Mouse (Mus musculus): ENCODE data around the gene Hist2h3b. TPM values are rescaled to one million over a fixed set of nuclear protein-coding genes. Genes with fewer than 3 reads are reported as not detected.
"Not testable (repeated sequence)": the region's sequence is repeated elsewhere in the genome, so short reads cannot be mapped to it uniquely, and the experiment has no call there.

Gene Hist2h3b
- total RNA-seq, 2 experiments from 2014 or later: 125 to 254 TPM

DNA sequence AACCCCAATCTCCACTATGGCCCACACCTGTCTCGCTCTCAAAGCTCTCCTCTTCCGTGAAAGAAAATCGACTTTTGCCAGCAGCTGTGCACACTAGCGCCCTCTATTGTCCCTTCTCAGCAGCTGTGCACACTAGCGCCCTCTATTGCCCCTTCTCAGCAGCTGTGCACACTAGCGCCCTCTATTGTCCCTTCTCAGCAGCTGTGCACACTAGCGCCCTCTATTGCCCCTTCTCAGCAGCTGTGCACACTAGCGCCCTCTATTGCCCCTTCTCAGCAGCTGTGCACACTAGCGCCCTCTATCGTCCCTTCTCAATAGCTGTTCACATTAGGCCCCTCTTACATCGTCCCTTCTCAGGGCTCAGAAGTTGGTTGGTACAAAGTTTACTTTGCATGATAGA, 18.9 kb downstream of the Hist2h3b start:
- intact Hi-C loops (cut with DNase I): not testable (repeated sequence)
- DNase-seq: peak in 1 of 2 experiments; percentile 15

DNA sequence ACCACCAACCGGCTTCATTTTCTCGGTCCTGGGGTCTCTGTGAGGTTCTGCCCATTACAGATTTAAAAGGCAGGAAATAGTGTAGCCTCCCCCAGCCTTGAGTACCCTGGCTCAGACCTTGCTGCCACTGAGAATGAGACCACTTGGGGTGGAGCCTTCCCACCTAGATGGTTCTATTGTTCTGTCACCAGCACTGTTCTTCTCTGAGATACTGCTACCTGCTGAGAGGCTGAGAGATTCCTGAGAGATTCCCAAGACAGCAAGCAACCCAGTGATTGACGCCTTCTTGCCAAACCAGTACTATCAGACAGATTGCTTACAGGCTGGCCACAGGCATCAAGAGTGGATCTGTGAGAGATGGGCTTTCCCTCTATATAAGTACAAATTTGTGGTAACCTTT, 20.7 kb downstream of the Hist2h3b start:
- intact Hi-C loops (cut with DNase I): no loop called here
- no peak for DNase-seq

DNA sequence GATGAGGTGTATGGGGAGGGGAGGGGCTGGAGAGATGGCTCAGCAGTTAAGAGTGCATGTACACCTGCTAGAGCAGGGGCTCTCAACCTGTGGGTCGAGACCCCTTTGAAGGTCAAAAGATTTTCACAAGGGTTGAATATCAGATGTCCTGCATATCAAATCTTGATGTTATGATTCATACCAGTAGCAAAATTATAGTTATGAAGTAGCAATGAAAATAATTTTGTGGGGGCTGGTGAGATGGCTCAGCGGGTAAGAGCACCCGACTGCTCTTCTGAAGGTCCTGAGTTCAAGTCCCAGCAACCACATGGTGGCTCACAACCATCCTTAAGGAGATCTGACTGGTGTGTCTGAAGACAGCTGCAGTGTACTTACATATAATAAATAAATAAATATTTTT, 22.3 kb downstream of the Hist2h3b start:
- intact Hi-C loops (cut with DNase I); DNase-seq: not testable (repeated sequence)

DNA sequence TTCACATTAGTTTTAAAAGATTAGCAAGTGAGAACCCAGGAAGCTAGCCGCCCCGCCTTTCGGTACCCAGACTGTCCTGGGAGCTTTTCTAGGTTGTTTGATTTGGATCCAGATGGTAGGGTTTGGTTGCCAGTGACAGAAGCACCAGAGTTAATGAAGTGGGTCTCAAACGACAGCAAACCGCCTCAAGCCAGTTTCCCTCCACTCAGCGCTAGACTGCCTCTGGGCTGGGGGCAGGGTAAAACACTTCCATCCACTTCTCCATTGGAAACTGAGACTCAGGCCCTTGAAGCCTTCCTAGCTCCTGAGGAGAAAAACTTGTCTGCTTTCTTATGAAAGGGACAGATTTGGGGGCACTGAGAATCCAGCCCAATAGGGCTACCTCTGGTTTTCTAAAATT, 24.2 kb downstream of the Hist2h3b start:
- intact Hi-C loops (cut with DNase I): no loop called here
- DNase-seq: no peak

DNA sequence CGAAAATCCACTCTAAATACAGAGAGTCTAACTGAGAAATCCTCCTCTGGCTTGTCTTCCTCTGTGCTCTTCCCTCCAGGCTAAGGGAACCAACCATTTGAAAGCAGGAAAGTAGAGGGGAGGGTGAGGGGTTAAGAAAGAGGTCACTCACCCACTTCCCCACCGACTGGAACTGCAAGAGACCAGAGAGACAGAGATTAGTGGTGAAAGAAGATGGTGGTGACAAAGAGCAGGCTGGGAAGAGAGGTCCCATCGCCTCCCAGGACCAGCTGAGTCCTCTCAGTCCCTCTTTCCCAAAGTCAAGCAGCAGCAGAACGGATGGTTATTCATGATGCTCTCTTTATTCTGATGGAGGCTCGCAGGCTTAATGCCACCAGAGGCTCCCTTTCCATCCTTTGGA, 24.9 kb downstream of the Hist2h3b start:
- intact Hi-C loops (cut with DNase I): no loop called here

DNA sequence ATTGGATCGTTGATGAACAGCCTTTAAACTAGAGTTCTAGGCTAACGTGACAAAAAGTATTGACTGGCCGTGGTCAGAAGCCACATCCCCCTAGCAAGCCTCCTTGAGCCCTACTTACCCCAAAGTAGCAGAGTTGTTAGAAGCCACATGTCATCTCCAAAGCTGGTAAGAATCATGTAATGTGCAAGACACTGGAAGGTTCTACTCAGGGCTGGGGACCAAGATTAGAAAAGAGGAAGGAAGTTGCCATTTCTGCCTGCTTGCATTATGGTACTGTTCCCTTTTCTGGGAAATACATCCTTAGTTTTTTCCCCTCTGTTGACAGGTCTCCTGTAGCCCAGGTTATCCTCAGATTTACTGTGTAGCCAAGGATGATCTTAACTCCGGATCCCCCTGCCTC, 25.3 kb downstream of the Hist2h3b start, which contains the start of gene Fcgr1:
TSS of gene Fcgr1 (minus strand) at position 183 of the 400 bp plus-strand sequence.
- no peak for DNase-seq

More for the DNA sequence above, 24.9 kb downstream of the Hist2h3b start:
- no peak for DNase-seq

DNA sequence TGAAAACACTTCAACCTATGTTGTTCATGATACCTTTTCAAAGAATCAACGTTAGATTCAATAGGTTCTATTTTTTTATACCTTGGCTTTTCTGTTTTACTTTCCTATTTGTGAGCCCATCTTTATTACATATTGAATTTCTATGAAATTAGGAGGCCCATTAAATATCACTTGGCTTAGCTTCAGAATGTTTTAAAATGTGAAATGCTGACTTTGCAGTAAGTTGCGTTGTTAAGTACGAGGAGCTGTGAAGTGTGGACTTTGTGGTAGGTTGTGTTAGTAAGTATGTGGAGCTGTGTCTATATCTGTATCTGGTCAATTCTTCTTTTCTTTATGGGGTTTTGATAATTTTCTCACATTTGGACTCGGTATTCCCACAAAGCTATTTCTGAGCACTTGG, 29.9 kb downstream of the Hist2h3b start:
- intact Hi-C loops (cut with DNase I): no loop called here
- no peak for DNase-seq

More for the DNA sequence above, 25.3 kb downstream of the Hist2h3b start, which contains the start of gene Fcgr1:
- intact Hi-C loops (cut with DNase I): no loop called here

DNA sequence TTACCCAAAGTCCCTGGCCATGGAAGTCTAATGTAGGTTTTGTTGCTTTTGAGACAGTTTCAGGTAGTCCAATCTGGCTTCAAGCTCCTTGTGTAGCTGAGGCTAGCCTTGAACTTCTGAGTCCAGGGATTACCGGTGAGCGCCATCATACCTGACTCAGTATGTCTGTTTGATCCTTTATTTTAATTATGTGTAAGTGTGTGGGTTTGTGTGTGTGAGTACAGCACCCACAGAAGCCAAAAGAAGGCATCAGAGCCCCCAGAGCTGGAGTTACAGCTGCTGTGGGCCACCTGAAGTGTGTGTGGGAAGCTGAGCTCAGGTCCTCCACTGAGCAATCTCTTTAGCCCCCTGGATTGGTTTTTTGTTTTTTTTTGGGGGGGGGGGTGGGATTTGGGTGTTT, 31.1 kb downstream of the Hist2h3b start:
- DNase-seq: no peak
- intact Hi-C loops (cut with DNase I): no loop called here

DNA sequence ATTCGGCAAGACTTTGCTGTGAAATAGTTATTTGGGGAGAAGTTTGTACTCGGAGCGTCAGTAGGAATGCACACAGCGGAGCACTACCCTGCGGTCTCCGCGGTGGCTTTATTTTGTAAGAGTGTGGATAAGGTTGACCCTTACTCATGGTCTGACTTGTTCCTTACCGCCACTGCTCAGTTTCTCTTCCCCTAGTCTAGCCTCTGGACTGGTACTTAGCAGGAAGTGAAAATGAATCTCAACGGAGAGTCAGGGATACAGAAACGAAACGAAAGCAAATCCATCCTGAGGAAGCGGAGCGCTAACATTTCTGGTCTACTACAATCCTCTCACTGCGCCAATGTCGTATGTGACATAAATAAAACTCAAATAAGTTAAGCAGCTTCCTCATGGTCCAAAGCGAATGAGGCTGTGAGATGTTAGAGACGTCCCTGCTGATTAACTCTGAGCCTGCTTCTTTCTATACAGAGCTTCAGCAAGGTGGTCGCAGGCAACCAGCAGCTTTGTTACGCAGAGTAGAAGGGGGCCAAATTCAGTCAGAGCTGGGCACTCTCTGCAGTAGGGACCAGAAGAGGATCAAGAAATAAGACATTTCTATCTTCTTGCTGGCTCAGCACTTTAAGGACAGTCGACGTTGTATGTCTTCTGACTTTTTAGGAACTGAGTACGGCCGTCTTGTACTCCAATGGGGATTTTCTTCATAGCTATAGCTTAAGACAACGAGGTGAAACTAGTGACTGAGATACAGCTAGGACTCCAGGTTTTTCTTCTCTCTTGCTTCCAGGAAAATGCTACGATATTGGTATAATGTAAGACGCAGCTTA, 32.5 kb downstream of the Hist2h3b start:
- no peak for DNase-seq
- intact Hi-C loops (cut with DNase I): no loop called here

DNA sequence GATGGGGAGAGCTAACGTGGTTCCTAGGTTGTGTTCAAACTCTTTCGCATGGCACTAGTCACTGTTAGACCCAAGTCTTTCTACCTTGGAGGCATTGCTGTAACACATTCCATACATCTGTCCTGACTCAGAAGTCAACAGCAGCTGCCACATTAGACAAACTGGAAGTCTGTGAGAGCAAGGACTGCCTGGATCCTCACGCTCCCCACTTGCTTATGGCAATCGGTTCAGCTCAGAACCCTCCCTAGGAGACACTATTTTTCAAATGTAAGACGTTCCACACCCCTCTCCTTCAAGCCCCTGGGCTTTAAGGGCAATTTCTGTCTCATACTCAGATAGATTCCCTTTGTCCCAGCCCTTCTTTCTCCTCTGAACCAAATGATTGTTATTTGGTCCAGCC, 33.6 kb downstream of the Hist2h3b start:
- intact Hi-C loops (cut with DNase I): no loop called here
- no peak for DNase-seq

DNA sequence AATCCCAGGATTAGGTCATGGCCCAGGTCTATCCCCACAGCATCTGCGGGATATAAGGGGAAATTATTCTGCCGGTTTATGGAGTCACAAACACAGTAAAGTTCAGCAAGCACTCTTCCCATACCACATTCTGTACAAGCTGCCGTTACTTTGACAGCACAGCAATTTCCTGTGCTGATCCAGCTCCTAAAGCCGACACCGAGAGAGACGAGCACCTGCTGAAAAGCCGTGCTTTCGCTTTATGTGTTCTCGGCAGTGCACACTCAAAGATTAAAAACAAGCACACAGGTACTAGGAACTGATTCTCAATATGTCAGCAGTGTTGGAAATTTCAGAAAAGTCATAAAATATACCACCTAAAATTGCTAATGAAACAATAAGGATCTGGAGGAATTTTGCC, 38.1 kb downstream of the Hist2h3b start:
- DNase-seq: no peak
- intact Hi-C loops (cut with DNase I): no loop called here

DNA sequence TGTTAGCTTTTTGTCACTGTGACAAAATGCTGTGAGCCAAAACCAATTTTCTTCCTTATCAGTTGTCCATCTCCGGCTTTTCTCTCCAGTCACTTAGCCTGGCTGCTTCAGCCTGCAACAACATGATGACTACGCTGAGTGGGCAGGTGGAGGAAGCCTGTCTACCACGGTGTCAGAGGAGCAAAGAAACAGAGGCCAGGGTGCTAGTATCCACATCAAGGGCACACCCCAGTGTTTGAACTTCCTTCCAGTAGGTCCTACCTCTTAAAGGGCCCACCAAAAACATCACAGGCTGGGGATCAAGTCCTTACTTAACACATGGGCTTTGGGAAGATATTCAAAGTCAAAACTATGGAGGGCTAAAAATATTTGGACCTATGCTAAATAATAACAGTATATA, 41.0 kb downstream of the Hist2h3b start:
- intact Hi-C loops (cut with DNase I): no loop called here
- no peak for DNase-seq

DNA sequence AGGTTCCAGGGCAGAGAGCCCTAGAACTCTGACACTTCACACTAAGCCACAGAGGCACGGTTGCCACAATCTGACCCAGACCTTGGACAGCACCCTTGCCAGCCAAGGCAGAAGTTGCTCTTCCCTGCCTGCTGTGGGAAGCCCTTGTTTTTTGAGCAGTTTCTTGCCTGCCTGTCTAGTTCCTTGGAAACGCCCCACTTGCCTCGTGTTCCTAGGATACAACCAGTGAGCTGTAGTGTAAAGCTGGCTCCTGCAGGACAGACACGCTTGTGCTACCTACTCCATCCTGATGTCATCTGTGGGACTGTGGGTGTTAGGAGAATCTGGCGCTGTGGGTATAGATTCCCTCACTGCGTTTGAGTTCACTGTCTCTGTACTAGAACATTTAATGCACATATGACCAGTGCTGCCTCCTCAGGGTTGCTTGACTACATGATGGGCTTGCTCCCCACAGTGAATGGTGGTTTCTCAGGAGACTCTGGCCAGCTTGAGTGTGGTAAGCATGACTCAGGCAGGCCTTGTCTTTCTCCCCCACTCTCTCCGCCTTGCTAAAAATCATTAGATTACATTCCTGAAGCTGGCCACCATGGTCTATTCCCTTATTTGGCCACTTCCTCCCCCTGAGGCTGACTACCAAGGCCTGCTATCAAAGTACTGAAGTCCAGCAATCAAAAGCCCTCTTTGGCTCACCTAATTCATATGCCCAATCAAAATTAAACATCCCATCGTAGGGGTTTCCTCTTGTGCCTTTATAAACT, 44.1 kb downstream of the Hist2h3b start:
- no peak for DNase-seq
- intact Hi-C loops (cut with DNase I): no loop called here

Small RNA genes lying within 50 kb of the gene (microRNA-seq; reads per million reads assigned to microRNA genes)
- gene Gm44492 (0 to 0.81 reads per million in 2 experiments), gene Gm47311 (0 reads per million in 2 experiments), gene Gm47313 (0 reads per million in 2 experiments)

Other genes starting within 250 kb of the Hist2h3b start
- 10 to 100 TPM; 27.7 to 29.7 TPM for gene Vps45, start 210.2 kb upstream of the Hist2h3b start, total RNA-seq (2021)
- gene Otud7b, start 164.1 kb upstream of the Hist2h3b start, total RNA-seq (2021): 10 to 100 TPM; 49.4 to 54.4 TPM
- gene Mtmr11, start 106.7 kb upstream of the Hist2h3b start, total RNA-seq (2021): 1 to 10 TPM; 3.1 to 4.0 TPM
- gene Sf3b4, start 96.3 kb upstream of the Hist2h3b start, total RNA-seq (2021): 10 to 100 TPM; 18.3 to 22.3 TPM
- 1 to 10 TPM; 7.0 to 7.7 TPM for gene Sv2a, start 87.5 kb upstream of the Hist2h3b start, total RNA-seq (2021)
- gene Bola1, start 48.9 kb upstream of the Hist2h3b start, total RNA-seq (2021): 10 to 100 TPM; 17.5 to 18.2 TPM
- 1 to 10 TPM; 4.4 to 5.2 TPM for gene Hist2h2ab, start 48.8 kb upstream of the Hist2h3b start, total RNA-seq (2021)
- gene Hist2h2ac, start 47.8 kb upstream of the Hist2h3b start, total RNA-seq (2021): 10 to 100 TPM; 47.6 to 77.3 TPM
- gene Hist2h2be, start 47.5 kb upstream of the Hist2h3b start, total RNA-seq (2021): 1 to 10 TPM; 6.9 to 7.7 TPM
- 10 to 100 TPM; 22.1 to 48.5 TPM for gene Hist2h3c2, start 29.5 kb upstream of the Hist2h3b start, total RNA-seq (2021)
- 100 to 1,000 TPM; 357 to 468 TPM for gene Hist2h2aa2, start 28.4 kb upstream of the Hist2h3b start, total RNA-seq (2021)
- gene Hist2h2aa1, start 23.2 kb upstream of the Hist2h3b start, total RNA-seq (2021): 10 to 100 TPM; 13.0 to 17.3 TPM
- gene Hist2h3c1, start 22.0 kb upstream of the Hist2h3b start, total RNA-seq (2021): 1 to 10 TPM in 1 of 2 experiments, not detected in 1; 1.1 TPM
- 10 to 100 TPM; 26.0 to 42.3 TPM for gene Hist2h4, start 5.3 kb upstream of the Hist2h3b start, total RNA-seq (2021)
- gene Hist2h2bb, start 1.1 kb downstream of the Hist2h3b start, total RNA-seq (2021): 100 to 1,000 TPM; 121 to 256 TPM
- under 1 TPM; 0.45 to 0.46 TPM for gene Fcgr1, start 25.3 kb downstream of the Hist2h3b start, total RNA-seq (2021)
- not detected for gene BC107364, start 183.7 kb downstream of the Hist2h3b start, total RNA-seq (2021)

All from heart, postnatal 14 days (tissue).